Mouse (Mus musculus) B cell, adult 67 days (primary cell): ENCODE data around the gene Cd2. TPM values are rescaled to one million over a fixed set of nuclear protein-coding genes. Genes with fewer than 3 reads are reported as not detected.

ENCODE experiments used
- total RNA-seq, 2 experiments: library from RNA; stranded (reverse); gene quantifications; 4 replicates each; pipeline ENCODE4 v1.2.4; 2023

Gene Cd2
- 100 to 1,000 TPM; 409 to 520 TPM for total RNA-seq

DNA sequence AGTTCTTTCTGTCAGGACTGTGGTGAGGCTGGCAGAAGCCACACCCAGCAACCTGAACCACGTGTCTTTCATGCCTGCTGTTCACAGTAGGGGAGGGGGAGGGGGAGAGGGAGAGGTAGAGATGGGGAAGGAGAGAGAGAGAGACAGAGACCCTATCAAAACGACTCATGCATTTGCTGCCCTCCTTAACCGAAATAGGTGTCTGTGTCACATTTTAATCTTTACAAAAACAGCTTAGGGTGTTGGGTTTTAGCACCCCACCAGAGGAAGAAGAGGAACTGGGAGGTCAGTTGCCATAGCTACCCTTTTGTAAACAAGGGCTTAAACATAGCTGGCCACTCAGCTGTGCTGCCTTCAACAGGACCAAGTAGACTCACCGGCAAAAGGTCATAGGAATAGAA lies at the start of gene Cd2:
Gene Cd2 (minus strand): TSS at position 29 of the 401 bp plus-strand sequence.

Other genes with a start within 250 kb of the Cd2 start
- gene Ptgfrn, start 177.7 kb downstream of the Cd2 start, total RNA-seq = under 1 TPM in 1 of 2 experiments, not detected in 1; 0.09 TPM
- gene Igsf3, start 89.1 kb upstream of the Cd2 start, total RNA-seq = under 1 TPM; 0.15 to 0.17 TPM